Mouse (Mus musculus) hindlimb bud, embryonic 11.5 days (tissue): ENCODE data around the gene Dock4.
"Not testable (repeated sequence)": the region's sequence is repeated elsewhere in the genome, so short reads cannot be mapped to it uniquely, and the experiment has no call there.

Experiments
- DNase-seq: peaks from one replicate; pipeline ENCODE4 v3.0.0-alpha.2; 2012; ENCODE audit warnings: low read depth, low spot score; ENCODE audit errors: extremely low spot score

The Dock4 gene

DNA sequence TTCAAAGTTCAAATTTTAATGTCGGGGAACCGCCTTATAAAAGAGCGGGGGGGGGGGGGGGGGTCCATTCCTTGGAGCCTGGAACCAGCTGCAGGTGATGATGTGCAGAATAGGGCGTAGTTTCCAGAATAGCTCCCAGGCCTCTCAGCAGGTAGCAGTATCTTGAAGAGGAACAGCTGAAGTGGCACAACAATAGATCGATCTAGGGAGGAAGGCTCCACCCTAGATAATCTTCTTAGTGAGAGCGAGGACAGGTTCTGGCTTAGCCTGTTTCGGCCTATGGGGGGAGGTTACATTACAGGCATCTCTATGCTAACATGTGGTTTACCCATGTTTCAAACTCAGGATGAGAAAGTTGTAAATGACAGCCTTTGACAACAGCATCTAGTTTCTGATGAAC, 411.7 kb downstream of the Dock4 start:
- DNase-seq: no peak

DNA sequence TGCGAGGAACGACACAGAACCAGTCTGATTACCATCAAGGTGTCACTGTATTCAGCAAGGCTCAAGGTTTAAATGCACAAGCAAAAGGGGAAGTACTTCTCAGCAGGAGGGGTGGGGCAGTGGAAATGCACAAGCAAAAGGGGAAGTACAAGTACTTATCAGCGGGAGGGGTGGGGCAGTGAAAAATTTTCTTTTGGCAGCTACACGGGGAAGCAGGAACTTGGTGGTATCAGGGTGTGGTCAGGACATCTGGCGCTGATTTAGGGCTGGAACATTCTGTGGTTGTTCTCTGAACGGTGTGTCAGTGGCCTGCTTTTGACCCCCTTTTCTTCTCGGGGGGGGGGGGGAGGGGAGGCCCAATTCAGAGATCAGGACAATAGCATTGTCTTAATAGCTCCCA, 413.0 kb downstream of the Dock4 start:
- DNase-seq: not testable (repeated sequence)

DNA sequence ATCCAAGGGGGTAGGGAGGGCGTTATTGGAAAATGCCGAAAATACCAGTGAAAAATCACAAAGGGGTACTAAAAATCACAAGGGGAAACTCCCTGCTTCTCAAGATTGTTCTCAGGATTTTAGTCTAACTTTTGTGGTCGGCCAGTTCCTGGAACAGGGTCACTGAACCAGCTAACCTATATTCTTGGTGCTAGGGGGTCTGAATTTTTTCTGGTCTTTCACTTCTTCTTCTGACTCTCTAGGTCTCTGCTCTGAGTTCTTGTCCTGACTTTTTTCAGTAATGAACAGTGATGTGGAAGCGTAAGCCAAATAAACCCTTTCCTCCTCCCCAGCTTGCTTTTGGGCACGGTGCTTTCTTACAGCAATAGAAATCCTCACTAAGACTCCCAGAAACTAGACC, 424.6 kb downstream of the Dock4 start:
- no peak for DNase-seq

DNA sequence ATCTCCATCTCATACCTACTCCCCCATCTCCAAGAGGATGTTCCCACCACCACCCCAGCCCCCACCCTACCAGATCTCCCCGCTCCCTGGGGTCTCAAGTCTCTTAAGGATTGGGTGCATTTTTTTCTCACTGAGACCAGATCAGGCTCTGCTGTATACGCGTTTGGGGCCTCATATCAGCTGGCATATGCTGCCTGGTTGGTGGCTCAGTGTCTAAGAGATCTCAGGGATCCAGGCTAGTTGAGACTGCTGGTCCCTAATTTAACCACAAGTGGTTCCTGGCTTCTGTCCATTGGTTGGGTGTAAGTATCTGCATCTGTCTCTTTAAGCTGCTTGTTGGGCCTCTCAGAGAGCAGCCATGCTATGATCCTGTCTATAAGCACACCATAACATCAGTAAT, 427.0 kb downstream of the Dock4 start:
- no peak for DNase-seq

DNA sequence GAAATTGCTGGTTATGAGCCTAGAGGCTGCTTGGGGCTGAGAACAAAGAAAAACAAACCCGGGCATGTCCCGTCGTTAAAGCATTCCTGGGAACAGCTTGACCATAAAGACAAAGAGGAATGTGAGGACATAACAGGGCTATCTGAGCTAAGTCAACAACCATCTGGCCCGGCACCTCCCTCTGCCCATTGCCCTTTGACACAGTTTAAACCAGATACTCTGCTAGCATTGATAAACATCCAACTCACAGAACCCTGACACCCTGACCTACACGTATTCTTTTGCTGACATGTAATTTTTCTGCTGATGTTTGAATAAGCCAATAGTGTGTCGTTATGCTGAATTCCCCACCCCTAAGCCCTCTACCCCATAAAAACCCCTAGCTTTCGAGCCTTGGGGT, 427.5 kb downstream of the Dock4 start:
- DNase-seq: not testable (repeated sequence)

DNA sequence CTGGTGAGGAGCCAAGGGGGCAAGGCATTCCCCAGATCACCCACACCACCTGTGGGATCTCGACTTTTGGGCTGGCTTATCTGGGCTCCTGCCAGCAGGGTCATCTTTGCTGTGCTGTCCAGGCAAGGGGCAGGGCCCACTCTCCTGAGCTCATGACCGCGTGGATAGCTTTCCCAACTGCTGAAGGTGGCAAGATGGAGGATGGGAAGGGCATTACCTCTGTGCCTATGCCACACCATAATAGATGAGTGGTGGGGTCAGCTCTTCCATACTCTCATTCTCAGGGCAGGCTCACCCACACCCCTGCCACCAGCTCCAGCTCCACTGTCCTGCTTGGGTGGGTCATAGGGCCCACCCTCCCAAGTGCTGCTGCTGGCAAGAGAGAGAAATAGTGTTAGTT, 439.2 kb downstream of the Dock4 start:
- DNase-seq: no peak

DNA sequence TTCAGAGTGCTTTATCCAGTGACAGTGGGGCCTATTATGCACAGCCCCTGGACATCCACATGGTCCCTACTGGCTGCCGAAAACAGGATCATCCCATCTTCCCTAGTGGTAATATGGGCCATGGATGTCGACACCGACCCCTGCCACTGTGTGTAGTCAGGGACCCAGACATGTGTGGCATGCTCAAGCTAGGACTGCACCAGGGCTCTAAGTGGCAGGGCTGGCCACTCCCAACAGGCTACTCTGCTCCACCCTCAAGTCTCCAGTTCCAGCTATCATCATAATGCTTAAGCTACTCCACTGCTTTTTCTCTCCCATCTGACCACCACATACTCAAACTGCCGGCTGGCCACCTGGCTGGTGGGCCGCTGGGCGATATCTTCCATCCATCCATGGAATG, 439.6 kb downstream of the Dock4 start:
- DNase-seq: no peak

DNA sequence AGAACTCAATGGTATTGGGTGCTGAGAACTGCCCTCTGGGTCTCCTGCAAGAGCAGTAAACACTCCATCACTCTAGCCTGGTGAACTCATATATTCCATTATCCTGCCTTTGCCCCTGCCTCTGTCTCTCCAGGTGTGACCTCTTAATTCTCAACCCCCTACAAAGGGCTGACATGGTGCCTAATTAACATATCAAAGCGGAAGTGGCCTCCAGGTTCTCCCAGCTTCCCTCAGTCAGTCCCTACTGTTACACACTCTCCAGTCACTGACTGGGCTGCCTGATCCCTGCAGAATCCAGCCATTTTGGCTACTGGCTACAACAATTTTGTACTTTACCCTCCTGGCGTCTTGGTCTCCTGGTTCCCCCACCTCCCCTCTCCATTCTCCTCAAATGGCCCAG, 441.7 kb downstream of the Dock4 start:
- DNase-seq: no peak

DNA sequence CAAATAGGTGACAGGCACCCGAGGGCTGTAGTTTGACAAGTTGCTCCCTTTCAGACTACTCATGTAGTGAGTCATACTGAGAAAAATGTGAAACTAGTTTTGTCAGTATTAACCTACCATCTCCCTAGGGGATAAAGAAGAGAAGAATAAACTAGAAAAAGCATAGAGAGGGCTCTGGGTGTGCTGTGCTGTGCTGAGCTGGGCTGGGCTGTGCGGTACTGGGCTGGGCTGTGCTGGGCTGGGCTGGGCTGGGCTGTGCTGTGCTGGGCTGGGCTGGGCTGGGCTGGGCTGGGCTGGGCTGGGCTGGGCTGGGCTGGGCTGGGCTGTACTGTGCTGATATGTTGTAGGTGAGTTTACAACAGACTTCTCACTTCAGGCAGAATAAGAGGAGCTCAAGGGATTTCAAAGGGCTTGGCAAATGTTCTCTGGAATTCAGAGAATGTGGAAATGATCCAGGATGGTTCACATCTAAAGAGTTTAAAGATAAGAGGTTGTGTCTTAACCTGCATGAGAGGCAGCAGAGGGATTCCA, 442.6 kb downstream of the Dock4 start:
- no peak for DNase-seq

DNA sequence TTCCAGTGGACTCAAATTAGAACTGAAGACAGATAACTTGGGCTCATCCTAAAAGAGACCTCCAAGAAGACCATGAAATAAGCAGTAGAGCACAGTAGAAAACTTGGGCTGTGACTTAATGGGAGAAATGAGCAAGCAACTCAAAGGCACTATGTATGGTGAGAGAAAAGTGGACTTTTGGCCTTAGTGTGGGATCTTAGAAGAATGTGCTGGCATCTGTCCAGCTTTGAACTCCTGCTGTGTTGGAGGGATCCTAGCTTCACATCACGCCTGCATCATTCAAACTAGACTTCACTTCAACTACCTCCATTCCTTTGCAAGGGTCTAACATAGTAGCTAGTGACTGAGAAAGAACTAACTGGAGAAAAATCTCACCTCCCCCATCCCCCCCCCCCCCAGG, 443.1 kb downstream of the Dock4 start:
- DNase-seq: no peak

DNA sequence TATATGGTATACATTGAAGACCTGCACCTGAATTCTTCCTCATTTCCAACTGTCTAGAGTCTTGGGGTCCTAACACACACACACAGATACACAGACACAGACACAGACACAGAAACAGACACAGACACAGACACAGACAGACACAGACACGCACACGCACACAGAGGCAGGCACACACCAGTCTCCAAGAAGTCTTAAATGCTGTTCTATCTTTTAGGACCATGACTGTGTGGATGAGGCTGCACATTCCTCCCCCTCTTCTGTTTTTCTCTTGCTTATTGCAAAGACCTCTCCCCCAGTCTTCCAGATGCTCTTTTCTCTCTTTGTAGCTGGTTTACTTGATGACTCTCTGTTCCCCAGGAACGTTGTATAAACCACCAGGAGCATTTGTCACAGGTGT, 443.8 kb downstream of the Dock4 start:
- no peak for DNase-seq

DNA sequence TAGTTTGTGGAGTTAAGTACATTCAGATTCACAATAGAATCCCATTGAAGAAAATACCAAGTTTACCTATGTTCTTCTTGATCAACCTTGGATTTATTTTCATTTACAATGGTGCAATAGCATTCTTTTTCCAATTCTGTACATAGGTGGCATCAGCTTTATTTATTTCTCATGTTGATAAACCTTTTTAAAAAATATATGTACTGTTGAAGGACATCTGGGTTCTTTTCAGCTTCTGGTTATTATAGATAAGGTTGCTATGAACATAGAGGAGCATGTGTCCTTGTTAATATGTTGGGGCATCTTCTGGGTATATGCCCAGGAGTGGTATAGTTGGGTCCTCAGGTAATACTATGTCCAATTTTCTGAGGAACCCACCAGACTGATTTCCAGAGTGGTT, 445.4 kb downstream of the Dock4 start:
- DNase-seq: no peak

DNA sequence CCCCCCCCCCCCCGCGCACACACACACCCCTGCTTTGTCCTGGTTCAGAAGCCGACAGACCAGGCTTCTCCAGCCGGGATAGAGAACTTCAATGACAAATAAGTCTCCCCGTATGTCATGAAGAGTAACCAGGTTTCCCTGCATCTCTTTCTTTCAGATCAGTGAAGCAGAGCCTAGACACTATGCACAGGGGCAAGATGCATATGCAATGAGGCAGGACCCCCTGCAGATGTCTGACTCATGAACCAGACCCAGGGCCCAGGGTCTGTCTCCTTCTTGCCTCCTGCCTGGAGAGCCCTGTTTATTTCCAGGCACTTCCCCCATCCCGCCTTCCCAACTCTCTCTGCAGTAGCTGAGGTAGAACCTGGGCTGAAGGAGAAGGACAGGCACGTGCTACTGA, 448.0 kb downstream of the Dock4 start:
- DNase-seq: no peak

DNA sequence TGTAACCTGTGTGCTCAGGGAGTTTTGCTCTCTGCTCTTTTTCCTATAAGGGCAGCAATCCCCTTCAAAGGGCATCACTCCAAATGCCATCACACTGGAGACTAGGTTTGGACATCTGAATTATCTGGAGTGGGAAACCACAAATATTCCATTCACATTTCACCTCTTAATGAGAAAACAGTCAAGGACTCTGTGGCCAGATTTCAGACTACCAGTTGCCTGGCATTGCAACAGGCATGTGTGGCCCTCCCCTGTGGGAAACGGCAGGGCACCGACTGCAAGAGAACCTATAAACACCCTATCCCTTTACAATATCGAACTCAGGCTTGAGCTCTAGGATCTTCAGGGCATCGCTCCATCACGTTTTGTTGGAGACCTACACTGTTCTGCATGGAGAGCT, 448.9 kb downstream of the Dock4 start:
- no peak for DNase-seq
